Mouse (Mus musculus): ENCODE data around the gene Itga5.

Gene Itga5

GRCm38 (mm10) chr15:103300560-103300959 is 66.0 kb downstream of the Itga5 start:
- in situ Hi-C loops (cut with MboI; ENCODE audit: low sequenced_read_pairs): loop anchor here (25.0 kb wide), 1 partner anchor 313 kb away; the partner anchor contains the start of genes Hoxc6, Hoxc8 and Hoxc9

- in situ Hi-C loops (cut with MboI; ENCODE audit: low sequenced_read_pairs): loop anchor here (25.0 kb wide), 1 partner anchor 313 kb away; the partner anchor contains the start of genes Hoxc6, Hoxc8 and Hoxc9
Measured at GRCm38 (mm10) chr15:103300067-103300471, 66.5 kb downstream of the Itga5 start.

GRCm38 (mm10) chr15:103299644-103300043 is 66.9 kb downstream of the Itga5 start:
- in situ Hi-C loops (cut with MboI; ENCODE audit: low sequenced_read_pairs): loop anchor here (25.0 kb wide), 1 partner anchor 312 kb away; the partner anchor contains the start of genes Hoxc6, Hoxc8 and Hoxc9

GRCm38 (mm10) chr15:103298861-103299616 is 67.5 kb downstream of the Itga5 start:
- in situ Hi-C loops (cut with MboI; ENCODE audit: low sequenced_read_pairs): no loop called here

GRCm38 (mm10) chr15:103298026-103298425 is 68.5 kb downstream of the Itga5 start:
- in situ Hi-C loops (cut with MboI; ENCODE audit: low sequenced_read_pairs): no loop called here

GRCm38 (mm10) chr15:103297313-103297712 is 69.2 kb downstream of the Itga5 start:
- in situ Hi-C loops (cut with MboI; ENCODE audit: low sequenced_read_pairs): no loop called here

GRCm38 (mm10) chr15:103295851-103296250 is 70.7 kb downstream of the Itga5 start:
- in situ Hi-C loops (cut with MboI; ENCODE audit: low sequenced_read_pairs): no loop called here

GRCm38 (mm10) chr15:103294649-103295048 is 71.9 kb downstream of the Itga5 start:
- in situ Hi-C loops (cut with MboI; ENCODE audit: low sequenced_read_pairs): no loop called here
